Mouse (Mus musculus): ENCODE data around the gene Mark3.

Mark3 gene

DNA sequence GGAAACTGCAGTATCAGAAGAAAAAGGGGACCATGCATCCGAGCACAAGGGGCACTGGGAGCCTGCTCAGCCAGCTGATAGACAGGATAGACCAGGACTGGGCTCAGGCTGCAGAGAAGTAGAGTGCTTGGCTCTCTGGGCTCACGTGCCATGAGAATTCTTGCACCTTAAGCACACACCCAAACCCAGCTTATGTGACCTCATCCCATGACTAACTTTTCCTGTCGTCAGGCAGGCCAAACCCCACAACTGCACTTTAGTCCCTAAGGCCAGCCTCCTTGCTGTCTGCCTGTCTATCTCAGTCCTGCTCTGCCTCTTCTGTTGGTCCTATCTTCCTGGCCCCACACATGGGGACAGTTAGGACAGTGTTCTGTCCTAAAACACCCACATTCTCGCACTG lies 123.4 kb downstream of the Mark3 start:
- no peak for DNase-seq (ENCODE audit: low spot score in 2 of 2)

DNA sequence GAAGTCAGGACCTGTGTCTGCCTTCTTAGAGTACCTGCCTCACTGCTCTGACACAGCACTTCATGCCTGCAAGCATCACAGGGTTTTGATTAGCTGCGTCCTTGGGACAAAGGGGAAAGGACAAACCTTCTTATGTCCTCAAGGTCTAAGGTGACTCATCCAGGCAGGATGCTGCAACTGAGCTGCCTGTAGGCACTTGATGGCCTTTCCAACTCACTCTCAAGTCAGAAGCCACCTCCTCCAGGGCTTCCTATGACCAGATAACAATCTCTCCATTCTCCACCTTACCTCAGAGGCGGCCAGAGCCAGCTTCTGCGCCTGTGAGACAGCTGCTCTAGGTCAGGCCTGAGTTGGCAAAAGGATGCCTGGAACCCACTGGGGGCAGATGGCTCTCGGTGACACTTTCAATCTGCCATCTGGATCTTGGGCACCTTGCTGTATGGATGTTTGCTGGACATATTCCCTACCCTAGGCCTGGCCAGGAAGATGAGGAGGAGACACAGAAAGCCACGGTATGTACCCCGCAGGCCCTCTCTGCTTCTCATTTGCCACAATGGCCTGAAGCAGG lies 124.1 kb downstream of the Mark3 start:
- DNase-seq (ENCODE audit: low spot score in 2 of 2): no peak

DNA sequence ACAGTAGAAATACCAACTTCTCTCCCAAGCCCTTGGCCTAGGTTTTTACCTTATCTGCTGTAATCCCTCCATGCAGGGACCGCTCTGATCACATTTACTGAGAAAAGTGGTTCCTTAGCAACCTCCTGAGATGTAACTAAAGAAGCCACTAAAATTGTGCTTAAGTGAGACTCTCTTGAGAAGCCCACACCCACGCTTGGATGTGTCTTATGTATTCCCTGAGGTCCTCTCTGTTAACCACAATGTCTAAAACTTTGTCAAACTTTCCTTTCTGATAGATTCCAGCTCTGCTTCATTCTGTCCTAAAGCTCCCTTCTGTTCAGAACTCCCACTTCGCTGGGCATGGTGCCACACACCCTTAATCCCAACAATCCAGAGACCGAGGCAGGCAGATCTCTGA lies 125.2 kb downstream of the Mark3 start:
- no peak for DNase-seq (ENCODE audit: low spot score in 2 of 2)

DNA sequence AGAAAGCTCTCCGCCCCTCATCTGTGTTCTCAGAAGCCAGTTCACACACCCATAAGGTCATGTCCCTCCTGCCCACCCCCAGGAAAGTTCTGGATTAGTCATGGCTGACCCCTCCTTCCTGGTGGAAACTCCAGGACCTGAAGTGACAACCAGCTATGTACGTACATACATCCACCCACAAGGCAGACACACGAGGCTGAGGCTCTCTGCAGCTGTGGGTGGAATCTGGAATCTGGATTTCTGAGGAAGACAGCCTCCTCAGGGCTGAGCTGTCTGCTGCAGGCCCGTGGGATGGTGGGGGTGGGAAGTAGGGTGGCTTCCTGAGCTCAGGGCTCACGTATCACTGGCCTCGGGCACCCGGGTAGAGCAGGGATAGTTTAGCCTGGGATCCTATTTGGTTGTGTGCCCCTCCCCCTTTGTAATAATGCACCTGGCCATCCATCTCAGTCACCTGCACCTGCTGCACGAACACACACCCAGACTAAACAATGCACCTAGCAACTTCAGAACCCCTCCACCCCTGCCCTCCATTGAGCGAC lies 126.7 kb downstream of the Mark3 start:
- DNase-seq (ENCODE audit: low spot score in 2 of 2): peak in 1 of 2 experiments; percentile 17

DNA sequence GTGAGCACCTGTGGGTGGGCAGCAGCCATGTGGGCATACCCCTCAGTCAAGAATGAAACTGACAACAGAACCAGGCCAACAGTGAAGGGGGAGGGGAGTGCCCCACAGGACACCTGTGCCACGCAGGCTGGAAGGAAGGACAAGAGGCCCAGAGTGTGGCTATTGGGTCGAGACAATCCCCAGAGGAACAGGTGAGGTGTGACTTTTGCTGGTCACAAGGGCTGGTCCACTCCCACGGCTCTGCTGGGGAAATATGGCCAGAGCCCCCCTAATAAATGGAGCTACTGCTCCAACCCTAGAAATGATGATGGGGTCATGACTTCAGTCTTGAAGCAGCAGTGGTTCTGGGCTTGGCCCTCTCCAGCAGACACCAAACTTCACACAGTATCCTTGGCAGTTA lies 129.0 kb downstream of the Mark3 start:
- DNase-seq (ENCODE audit: low spot score in 2 of 2): no peak

DNA sequence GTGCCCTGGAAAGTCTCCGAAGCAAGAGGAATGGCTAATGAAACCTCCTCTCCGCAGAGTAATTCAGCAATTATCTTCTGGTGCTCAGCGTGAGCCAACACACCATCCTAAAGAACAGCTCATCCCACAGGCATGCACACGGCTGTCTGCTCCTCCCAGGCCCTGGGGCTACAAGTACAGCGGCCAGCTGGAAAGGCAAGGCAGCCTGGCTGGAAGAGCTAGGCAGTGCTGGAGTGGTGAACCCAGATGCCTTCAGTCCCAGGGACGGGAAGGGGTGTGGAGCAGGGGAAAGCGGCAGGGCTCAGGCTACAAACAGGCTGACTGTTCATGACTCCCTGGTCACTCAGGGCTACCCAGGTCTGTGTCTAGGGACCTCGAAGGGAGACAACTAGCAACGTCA lies 130.3 kb downstream of the Mark3 start:
- no peak for DNase-seq (ENCODE audit: low spot score in 2 of 2)

DNA sequence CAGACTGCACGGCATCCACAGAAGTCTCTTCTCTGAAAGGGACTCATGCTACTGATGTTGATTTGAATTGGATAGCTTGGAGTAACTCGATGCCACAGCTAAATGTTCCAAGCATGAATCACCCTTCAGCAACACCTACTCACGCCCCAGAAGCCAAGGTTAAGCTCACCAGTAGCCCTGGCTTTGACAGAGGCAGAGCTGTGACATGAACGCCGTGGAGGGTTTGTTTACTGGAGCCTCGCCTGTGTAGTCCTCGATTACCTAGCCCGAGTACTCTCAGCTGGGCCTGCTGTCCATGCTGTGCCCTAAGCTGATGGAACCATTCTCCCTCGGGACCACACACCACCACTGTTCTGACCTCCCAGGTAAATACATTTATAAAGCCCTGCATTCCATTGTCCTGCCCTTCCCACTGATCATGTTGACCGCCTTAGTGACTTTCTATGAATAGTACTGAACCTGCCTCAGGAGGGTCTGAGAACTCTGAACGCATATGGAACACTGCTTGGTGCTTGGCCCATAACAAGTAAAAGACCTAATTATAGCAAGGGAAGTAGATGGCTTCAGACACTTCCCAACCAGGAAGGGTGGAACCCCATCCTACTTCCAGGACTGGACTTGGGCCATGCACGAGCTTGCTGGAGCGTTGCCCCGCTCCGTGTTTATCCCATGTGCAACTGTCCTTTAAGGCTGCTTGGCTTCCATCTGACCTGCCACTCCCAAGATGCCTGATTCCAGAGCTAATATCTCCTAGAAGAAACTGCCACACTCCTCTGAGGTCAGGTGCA lies 131.1 kb downstream of the Mark3 start:
- no peak for DNase-seq (ENCODE audit: low spot score in 2 of 2)

Data from frontal cortex, postnatal 10 days (tissue).